Mouse (Mus musculus): ENCODE measurements around the gene Cd200r3.

Cd200r3 gene

GRCm38 (mm10) chr16:44993319-44994019, 50.0 kb downstream of the Cd200r3 start:
- no peak for DNase-seq

- DNase-seq: no peak
These were observed 50.9 kb downstream of the Cd200r3 start for GRCm38 (mm10) chr16:44994206-44994953.

- no peak for DNase-seq
These were observed 51.6 kb downstream of the Cd200r3 start for GRCm38 (mm10) chr16:44995111-44995510.

GRCm38 (mm10) chr16:44996701-44997100, 53.2 kb downstream of the Cd200r3 start:
- no peak for DNase-seq

GRCm38 (mm10) chr16:44999537-44999936, 56.1 kb downstream of the Cd200r3 start:
- no peak for DNase-seq

GRCm38 (mm10) chr16:45004443-45004842, 61.0 kb downstream of the Cd200r3 start:
- DNase-seq: no peak

GRCm38 (mm10) chr16:45005280-45005679, 61.8 kb downstream of the Cd200r3 start:
- no peak for DNase-seq

GRCm38 (mm10) chr16:45006971-45007370, 63.5 kb downstream of the Cd200r3 start:
- DNase-seq: no peak

GRCm38 (mm10) chr16:45007807-45008206, 64.3 kb downstream of the Cd200r3 start:
- no peak for DNase-seq

- DNase-seq: no peak
These were observed 66.2 kb downstream of the Cd200r3 start for GRCm38 (mm10) chr16:45009634-45010033.

- DNase-seq: no peak
These were observed 72.1 kb downstream of the Cd200r3 start for GRCm38 (mm10) chr16:45015591-45015990.

GRCm38 (mm10) chr16:45016488-45016887, 73.0 kb downstream of the Cd200r3 start:
- DNase-seq: peak in 1 of 2 experiments; percentile 22

- no peak for DNase-seq
These were observed 75.4 kb downstream of the Cd200r3 start for GRCm38 (mm10) chr16:45018868-45019267.

- DNase-seq: no peak
These were observed 76.6 kb downstream of the Cd200r3 start for GRCm38 (mm10) chr16:45020055-45020454.

- no peak for DNase-seq
These were observed 77.3 kb downstream of the Cd200r3 start for GRCm38 (mm10) chr16:45020669-45021309.

GRCm38 (mm10) chr16:45021443-45021842, 78.0 kb downstream of the Cd200r3 start:
- no peak for DNase-seq

GRCm38 (mm10) chr16:45023904-45024303, 80.4 kb downstream of the Cd200r3 start:
- peak; percentile 38 to 77 for DNase-seq

- DNase-seq: no peak
These were observed 81.8 kb downstream of the Cd200r3 start for GRCm38 (mm10) chr16:45025321-45025720.

GRCm38 (mm10) chr16:45029080-45029479, 85.6 kb downstream of the Cd200r3 start:
- DNase-seq: no peak

GRCm38 (mm10) chr16:45029493-45029892, 86.0 kb downstream of the Cd200r3 start:
- DNase-seq: no peak

- no peak for DNase-seq
These were observed 86.6 kb downstream of the Cd200r3 start for GRCm38 (mm10) chr16:45030127-45030526.

GRCm38 (mm10) chr16:45030796-45031195, 87.3 kb downstream of the Cd200r3 start:
- DNase-seq: no peak

All from spleen, adult 18-20 months (tissue).